Mouse (Mus musculus) liver, adult 2 months (tissue): ENCODE measurements around the gene Olfr406. TPM values are rescaled to one million over a fixed set of nuclear protein-coding genes. Genes with fewer than 3 reads are reported as not detected.

Experiments
- DNase-seq: peaks from one replicate; pipeline ENCODE4 v3.0.0-alpha.2; 2011; ENCODE audit warnings: low read depth, low spot score; ENCODE audit errors: extremely low read depth
- H3K27ac ChIP-seq: fragments of 200-500 bp; replicated peaks from 2 replicates; pipeline ENCODE4 v1.5.1; 2012; ENCODE audit warnings: low read depth, mild to moderate bottlenecking, control low read depth, inconsistent platforms, low read length; ENCODE audit not compliant: insufficient read depth
- H3K27me3 ChIP-seq: fragments of 200-500 bp; 2 replicates; pipeline ENCODE4 v1.6.1; 2012; ENCODE audit warnings: mild to moderate bottlenecking, moderate library complexity, low read length, inconsistent platforms; ENCODE audit not compliant: control insufficient read depth, insufficient read depth
- H3K36me3 ChIP-seq: fragments of 200-500 bp; 2 replicates; pipeline ENCODE4 v1.6.1; 2012; ENCODE audit warnings: low read length, inconsistent platforms; ENCODE audit not compliant: control insufficient read depth, insufficient read depth
- H3K4me1 ChIP-seq: fragments of 200-500 bp; 2 replicates; pipeline ENCODE4 v1.6.1; 2011; ENCODE audit warnings: low read length; ENCODE audit not compliant: control insufficient read depth, insufficient read depth
- H3K4me3 ChIP-seq: fragments of 200-500 bp; 2 replicates; pipeline ENCODE4 v1.5.1; 2011; ENCODE audit warnings: low read depth, mild to moderate bottlenecking, control low read depth, low read length, moderate library complexity; ENCODE audit not compliant: insufficient read depth
- H3K79me2 ChIP-seq: fragments of 200-500 bp; 2 replicates; pipeline ENCODE4 v1.6.1; 2012; ENCODE audit warnings: inconsistent platforms, mild to moderate bottlenecking, low read length, moderate library complexity; ENCODE audit not compliant: control insufficient read depth, insufficient read depth
- H3K9ac ChIP-seq: fragments of 200-500 bp; 2 replicates; pipeline ENCODE4 v1.6.1; 2012; ENCODE audit warnings: low read depth, mild to moderate bottlenecking, control low read depth, inconsistent platforms, low read length
- CTCF ChIP-seq: fragments of 200-500 bp; IDR thresholded peaks from 2 replicates; pipeline ENCODE4 v1.5.1; 2011; ENCODE audit warnings: low read depth, low read length, control low read depth
- POLR2A ChIP-seq: fragments of 200-500 bp; IDR thresholded peaks from 2 replicates; pipeline ENCODE4 v1.6.1; 2011; ENCODE audit warnings: low read length, control low read depth; ENCODE audit not compliant: insufficient read depth; ENCODE audit errors: extremely low read depth
- WGBS: fragments of 180-500 bp; shearing (Covaris S2); methylation state at CpG from one replicate; pipeline ENCODE4 v1.1.7; 2018; 5-methylcytosine and 5-hydroxymethylcytosine counted together
- polyA plus RNA-seq: library from polyadenylated mRNA; depleted of rRNA; stranded (reverse); fragments of >200 nt; gene quantifications from 2 replicates; pipeline ENCODE4 v1.2.3, GENCODE M21; 2012; rRNA removed
- total RNA-seq: library from RNA; depleted of rRNA; stranded (reverse); fragments of >200 nt; gene quantifications from 2 replicates; pipeline ENCODE4 v1.2.3, GENCODE M21; 2014; rRNA removed

Olfr406 gene
- total RNA-seq (not detected in 2 replicates), polyA plus RNA-seq (not detected in 2 replicates)

GRCm38 (mm10) chr11:74259508-74259907 is at the start of gene Olfr406:
Gene Olfr406, plus strand, starts transcription at chr11:74259808.
- 49% methylated on average over 2 of the region's 2 CpGs for WGBS
- Histone ChIP-seq H3K27ac (no peak within 1 kb of the TSS), H3K4me3 (no peak within 1 kb of the TSS), H3K79me2 (no peaks in the 10 kb centered on the region), H3K9ac (no peak within 1 kb of the TSS), H3K36me3 (no peaks in the 10 kb centered on the region), H3K4me1 (no peaks in the 10 kb centered on the region), H3K27me3 (no peaks in the 10 kb centered on the region)
- no peak for DNase-seq
- TF ChIP-seq CTCF, result no peak
- no peak for TF ChIP-seq POLR2A

GRCm38 (mm10) chr11:74211279-74211678 is 48.3 kb upstream of the Olfr406 start, which contains the start of gene Olfr43:
Gene Olfr43, minus strand, starts transcription at chr11:74211379.
- no peak within 1 kb of the TSS for H3K4me3 ChIP-seq
- H3K36me3 ChIP-seq, result no peaks in the 10 kb centered on the region
- no peaks in the 10 kb centered on the region for H3K79me2 ChIP-seq
- no peak within 1 kb of the TSS for H3K27ac ChIP-seq
- no peak within 1 kb of the TSS for H3K9ac ChIP-seq
- no peak for DNase-seq
- WGBS, result 50% methylated on average over 1 of the region's 1 CpGs
- TF ChIP-seq CTCF (no peak), POLR2A (no peak)
- no peaks in the 10 kb centered on the region for H3K4me1 ChIP-seq
- no peaks in the 10 kb centered on the region; the same call in 1 of the 2 replicates for H3K27me3 ChIP-seq

GRCm38 (mm10) chr11:74241201-74241600 is 18.4 kb upstream of the Olfr406 start:
- 85% methylated on average over 3 of the region's 3 CpGs for WGBS
- no peak for DNase-seq
- no peak for TF ChIP-seq CTCF
- no peak for TF ChIP-seq POLR2A

GRCm38 (mm10) chr11:74283436-74283835 is 23.8 kb downstream of the Olfr406 start, which contains the start of gene Olfr59:
Gene Olfr59, plus strand, starts transcription at chr11:74283736.
- Histone ChIP-seq H3K27me3 (no peaks in the 10 kb centered on the region), H3K4me1 (no peaks in the 10 kb centered on the region), H3K9ac (no peak within 1 kb of the TSS), H3K79me2 (no peaks in the 10 kb centered on the region), H3K27ac (no peak within 1 kb of the TSS), H3K36me3 (no peaks in the 10 kb centered on the region), H3K4me3 (no peak within 1 kb of the TSS)
- no peak for DNase-seq
- WGBS, result 56% methylated on average over 2 of the region's 2 CpGs
- TF ChIP-seq POLR2A, result no peak
- no peak for TF ChIP-seq CTCF

More at GRCm38 (mm10) chr11:74241201-74241600, 18.4 kb upstream of the Olfr406 start:
- no peak overlapping the region for H3K9ac ChIP-seq
- H3K27me3 ChIP-seq, result no peaks in the 10 kb centered on the region
- no peak overlapping the region for H3K4me3 ChIP-seq
- no peaks in the 10 kb centered on the region for H3K36me3 ChIP-seq
- H3K27ac ChIP-seq, result no peak overlapping the region
- no peaks in the 10 kb centered on the region for H3K4me1 ChIP-seq
- H3K79me2 ChIP-seq, result no peaks in the 10 kb centered on the region

- no peak overlapping the region for H3K4me3 ChIP-seq
- no peak overlapping the region for H3K9ac ChIP-seq
- no peak for DNase-seq
- H3K36me3 ChIP-seq, result no peaks in the 10 kb centered on the region
- H3K27me3 ChIP-seq, result no peaks in the 10 kb centered on the region
- no peaks in the 10 kb centered on the region for H3K79me2 ChIP-seq
- WGBS, result 85% methylated on average over 2 of the region's 2 CpGs
- H3K4me1 ChIP-seq, result no peaks in the 10 kb centered on the region
- H3K27ac ChIP-seq, result no peak overlapping the region
- TF ChIP-seq POLR2A, result no peak
- TF ChIP-seq CTCF, result no peak
Observed at GRCm38 (mm10) chr11:74287256-74287655, 27.6 kb downstream of the Olfr406 start.

Other genes with a start within 250 kb of the Olfr406 start
- gene Olfr139, start 203.3 kb upstream of the Olfr406 start, total RNA-seq, result not detected in 2 replicates
- gene Olfr139, start 203.3 kb upstream of the Olfr406 start, polyA plus RNA-seq, result not detected in 2 replicates
- not detected in 2 replicates for gene Olfr399, start 203.2 kb upstream of the Olfr406 start, total RNA-seq
- gene Olfr399, start 203.2 kb upstream of the Olfr406 start, polyA plus RNA-seq, result not detected in 2 replicates
- not detected in 2 replicates for gene Zfp616, start 189.9 kb upstream of the Olfr406 start, total RNA-seq
- not detected in 2 replicates for gene Zfp616, start 189.9 kb upstream of the Olfr406 start, polyA plus RNA-seq
- gene Olfr401, start 146.1 kb upstream of the Olfr406 start, total RNA-seq, result not detected in 2 replicates
- not detected in 2 replicates for gene Olfr401, start 146.1 kb upstream of the Olfr406 start, polyA plus RNA-seq
- not detected in 2 replicates for gene Olfr402, start 106.3 kb upstream of the Olfr406 start, total RNA-seq
- gene Olfr402, start 106.3 kb upstream of the Olfr406 start, polyA plus RNA-seq, result not detected in 2 replicates
- not detected in 2 replicates for gene Olfr403, start 73.6 kb upstream of the Olfr406 start, total RNA-seq
- not detected in 2 replicates for gene Olfr403, start 73.6 kb upstream of the Olfr406 start, polyA plus RNA-seq
- not detected in 2 replicates for gene Olfr43, start 48.4 kb upstream of the Olfr406 start, total RNA-seq
- gene Olfr43, start 48.4 kb upstream of the Olfr406 start, polyA plus RNA-seq, result not detected in 2 replicates
- gene Olfr59, start 23.9 kb downstream of the Olfr406 start, total RNA-seq, result not detected in 2 replicates
- gene Olfr59, start 23.9 kb downstream of the Olfr406 start, polyA plus RNA-seq, result not detected in 2 replicates
- not detected in 2 replicates for gene Olfr410, start 78.2 kb downstream of the Olfr406 start, total RNA-seq
- not detected in 2 replicates for gene Olfr410, start 78.2 kb downstream of the Olfr406 start, polyA plus RNA-seq
- not detected in 2 replicates for gene Olfr411, start 92.8 kb downstream of the Olfr406 start, total RNA-seq
- not detected in 2 replicates for gene Olfr411, start 92.8 kb downstream of the Olfr406 start, polyA plus RNA-seq
- gene Olfr412, start 102.3 kb downstream of the Olfr406 start, total RNA-seq, result not detected in 2 replicates
- not detected in 2 replicates for gene Olfr412, start 102.3 kb downstream of the Olfr406 start, polyA plus RNA-seq